Mouse (Mus musculus) brain, embryonic 14.5 days (tissue): ENCODE measurements around the gene Olfr65. TPM values are rescaled to one million over a fixed set of nuclear protein-coding genes. Genes with fewer than 3 reads are reported as not detected.
A peak's percentile ranks its signal among the peaks of the same experiment; 100 is the strongest.

Experiments used
- DNase-seq: peaks from one replicate; pipeline ENCODE4 v3.0.0-alpha.2; 2011; ENCODE audit warnings: low read depth
- CTCF ChIP-seq: fragments of 200-500 bp; IDR thresholded peaks from 2 replicates; pipeline ENCODE4 v1.5.1; 2012; ENCODE audit warnings: inconsistent platforms, mild to moderate bottlenecking, moderate library complexity, borderline replicate concordance; ENCODE audit not compliant: insufficient read depth, insufficient read length; ENCODE audit errors: extremely low read depth
- POLR2A ChIP-seq: fragments of 200-500 bp; IDR thresholded peaks from 2 replicates; pipeline ENCODE4 v1.6.1; 2012; ENCODE audit warnings: mild to moderate bottlenecking, inconsistent platforms, borderline replicate concordance; ENCODE audit not compliant: poor library complexity, insufficient read depth, insufficient read length, severe bottlenecking; ENCODE audit errors: extremely low read depth
- polyA plus RNA-seq: library from polyadenylated mRNA; depleted of rRNA; stranded (reverse); fragments of >200 nt; gene quantifications from 2 replicates; pipeline ENCODE4 v1.2.3, GENCODE M21; 2012; rRNA removed

The Olfr65 gene
- polyA plus RNA-seq, 1 experiment = not detected

- TF ChIP-seq POLR2A = no peak
- no peak for TF ChIP-seq CTCF
- DNase-seq = no peak
Observed at GRCm38 (mm10) chr7:103910047-103910446, 6.8 kb downstream of the Olfr65 start.

GRCm38 (mm10) chr7:103912969-103913511, 9.8 kb downstream of the Olfr65 start:
- DNase-seq = peak; percentile 6

GRCm38 (mm10) chr7:103915338-103915737, 12.1 kb downstream of the Olfr65 start:
- no peak for DNase-seq
- TF ChIP-seq CTCF (no peak), POLR2A (no peak)

More at GRCm38 (mm10) chr7:103912969-103913511, 9.8 kb downstream of the Olfr65 start:
- TF ChIP-seq CTCF (peak; percentile 40; the same call in 1 of the 2 replicates), POLR2A (no peak)

GRCm38 (mm10) chr7:103928525-103928924, 25.2 kb downstream of the Olfr65 start, which contains the start of gene Olfr631:
Olfr631 (plus strand) TSS chr7:103928825.
- no peak for DNase-seq
- TF ChIP-seq POLR2A (no peak), CTCF (no peak)

- TF ChIP-seq POLR2A (no peak), CTCF (no peak)
- no peak for DNase-seq
Observed at GRCm38 (mm10) chr7:103934264-103934663, 31.0 kb downstream of the Olfr65 start, which contains the start of gene Olfr632. Olfr632 (plus strand) TSS chr7:103934347.

GRCm38 (mm10) chr7:103942730-103943129, 39.4 kb downstream of the Olfr65 start:
- peak; percentile 75; the same call in 1 of the 2 replicates for TF ChIP-seq CTCF
- TF ChIP-seq POLR2A = no peak
- peak; percentile 64 for DNase-seq

- DNase-seq = no peak
- TF ChIP-seq CTCF (no peak), POLR2A (no peak)
Observed at GRCm38 (mm10) chr7:103944137-103944536, 40.9 kb downstream of the Olfr65 start, which contains the start of gene Olfr633. Olfr633 (plus strand) TSS chr7:103944437.

Other genes starting within 250 kb of the Olfr65 start
- gene Olfr623, start 239.8 kb upstream of the Olfr65 start, polyA plus RNA-seq = not detected in 2 replicates
- 0.01 TPM in 1 of 2 replicates, not detected in the other for gene Olfr624, start 232.3 kb upstream of the Olfr65 start, polyA plus RNA-seq
- gene Olfr625-ps1, start 220.8 kb upstream of the Olfr65 start, polyA plus RNA-seq = not detected in 2 replicates
- not detected in 2 replicates for gene Olfr243, start 188.8 kb upstream of the Olfr65 start, polyA plus RNA-seq
- gene Olfr628, start 173.1 kb upstream of the Olfr65 start, polyA plus RNA-seq = not detected in 2 replicates
- not detected in 2 replicates for gene Olfr629, start 158.5 kb upstream of the Olfr65 start, polyA plus RNA-seq
- not detected in 2 replicates for gene Olfr630, start 146.2 kb upstream of the Olfr65 start, polyA plus RNA-seq
- not detected in 2 replicates for gene Olfr69, start 131.9 kb upstream of the Olfr65 start, polyA plus RNA-seq
- not detected in 2 replicates for gene Olfr68, start 123.8 kb upstream of the Olfr65 start, polyA plus RNA-seq
- gene Olfr67, start 111.7 kb upstream of the Olfr65 start, polyA plus RNA-seq = not detected in 2 replicates
- gene Hbb-bt, start 89.5 kb upstream of the Olfr65 start, polyA plus RNA-seq = 1,200 and 1,643 TPM in 2 replicates
- gene Hbb-bs, start 75.4 kb upstream of the Olfr65 start, polyA plus RNA-seq = 4,622 and 5,050 TPM in 2 replicates
- not detected in 2 replicates for gene Hbb-bh2, start 63.0 kb upstream of the Olfr65 start, polyA plus RNA-seq
- 4.5 and 6.0 TPM in 2 replicates for gene Hbb-bh1, start 60.3 kb upstream of the Olfr65 start, polyA plus RNA-seq
- gene Hbb-y, start 50.3 kb upstream of the Olfr65 start, polyA plus RNA-seq = 331 and 571 TPM in 2 replicates
- not detected in 2 replicates for gene Olfr66, start 17.2 kb upstream of the Olfr65 start, polyA plus RNA-seq
- gene Olfr64, start 9.0 kb upstream of the Olfr65 start, polyA plus RNA-seq = not detected in 2 replicates
- not detected in 2 replicates for gene Olfr631, start 25.3 kb downstream of the Olfr65 start, polyA plus RNA-seq
- not detected in 2 replicates for gene Olfr632, start 30.9 kb downstream of the Olfr65 start, polyA plus RNA-seq
- gene Olfr633, start 41.0 kb downstream of the Olfr65 start, polyA plus RNA-seq = not detected in 2 replicates
- gene Olfr635, start 67.7 kb downstream of the Olfr65 start, polyA plus RNA-seq = not detected in 2 replicates
- not detected in 2 replicates for gene Olfr638, start 95.3 kb downstream of the Olfr65 start, polyA plus RNA-seq
- not detected in 2 replicates for gene Olfr639, start 113.8 kb downstream of the Olfr65 start, polyA plus RNA-seq
- not detected in 2 replicates for gene Olfr640, start 122.1 kb downstream of the Olfr65 start, polyA plus RNA-seq
- not detected in 2 replicates for gene Olfr641, start 132.0 kb downstream of the Olfr65 start, polyA plus RNA-seq
- not detected in 2 replicates for gene Olfr642, start 149.2 kb downstream of the Olfr65 start, polyA plus RNA-seq
- gene 4930516K23Rik, start 158.0 kb downstream of the Olfr65 start, polyA plus RNA-seq = not detected in 2 replicates
- gene Olfr644, start 168.4 kb downstream of the Olfr65 start, polyA plus RNA-seq = not detected in 2 replicates
- not detected in 2 replicates for gene Olfr645, start 182.0 kb downstream of the Olfr65 start, polyA plus RNA-seq
- gene Olfr646, start 201.4 kb downstream of the Olfr65 start, polyA plus RNA-seq = not detected in 2 replicates
- gene Ubqln5, start 226.3 kb downstream of the Olfr65 start, polyA plus RNA-seq = not detected in 2 replicates
- not detected in 2 replicates for gene Olfr643, start 233.9 kb downstream of the Olfr65 start, polyA plus RNA-seq
- gene Ubqln3, start 239.8 kb downstream of the Olfr65 start, polyA plus RNA-seq = not detected in 2 replicates
- not detected in 2 replicates for gene Ubqlnl, start 247.1 kb downstream of the Olfr65 start, polyA plus RNA-seq